Mouse (Mus musculus) c-Kit-negative CD71-positive TER-119-positive erythroid progenitor cells, embryonic 14.5 days (primary cell): ENCODE measurements around the gene Akap2.

Experiments used
- DNase-seq: peaks from one replicate; pipeline ENCODE4 v3.0.0-alpha.2; 2013; ENCODE audit warnings: low read depth, low spot score

Akap2 gene

DNA sequence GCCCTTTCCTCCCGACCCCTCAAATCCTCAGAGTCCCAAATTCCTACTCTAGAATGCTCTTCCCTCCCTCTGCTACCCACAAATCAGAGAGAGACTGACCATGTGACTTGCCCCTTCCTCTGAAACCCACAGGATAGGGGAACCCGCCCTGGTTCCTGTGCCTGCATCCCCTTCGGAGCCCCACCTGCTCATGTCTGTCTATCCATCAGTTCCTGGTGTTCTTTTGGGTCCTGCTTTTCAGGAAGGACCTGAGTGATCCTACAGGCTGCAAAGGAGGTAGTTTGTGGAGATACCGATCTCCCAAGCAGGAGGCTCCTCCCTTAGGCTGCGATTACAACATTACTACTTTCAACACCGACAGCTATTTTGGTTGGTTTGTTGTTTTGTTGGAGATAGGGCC lies 191.4 kb downstream of the Akap2 start:
- DNase-seq, result no peak

DNA sequence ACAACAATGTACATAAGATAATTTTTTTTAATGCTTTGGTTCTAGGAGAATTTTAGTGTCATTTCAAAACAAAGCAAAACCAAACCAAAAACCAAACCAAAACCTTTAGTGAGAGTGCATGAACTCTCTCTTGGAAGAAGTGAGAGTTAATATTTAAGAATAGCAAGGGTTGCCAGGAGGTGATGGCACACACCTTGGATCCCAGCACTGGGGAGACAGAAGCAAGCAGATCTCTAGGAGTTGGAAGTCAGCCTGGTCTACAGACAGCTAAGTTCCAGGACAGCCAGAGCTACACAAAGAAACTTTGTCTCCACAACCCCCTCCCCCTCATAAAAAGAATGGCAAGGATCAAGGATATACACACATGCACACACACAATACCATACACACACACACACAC lies 195.6 kb downstream of the Akap2 start:
- DNase-seq, result no peak

GRCm38 (mm10) chr4:57914193-57915190 lies 197.0 kb downstream of the Akap2 start:
- no peak for DNase-seq

DNA sequence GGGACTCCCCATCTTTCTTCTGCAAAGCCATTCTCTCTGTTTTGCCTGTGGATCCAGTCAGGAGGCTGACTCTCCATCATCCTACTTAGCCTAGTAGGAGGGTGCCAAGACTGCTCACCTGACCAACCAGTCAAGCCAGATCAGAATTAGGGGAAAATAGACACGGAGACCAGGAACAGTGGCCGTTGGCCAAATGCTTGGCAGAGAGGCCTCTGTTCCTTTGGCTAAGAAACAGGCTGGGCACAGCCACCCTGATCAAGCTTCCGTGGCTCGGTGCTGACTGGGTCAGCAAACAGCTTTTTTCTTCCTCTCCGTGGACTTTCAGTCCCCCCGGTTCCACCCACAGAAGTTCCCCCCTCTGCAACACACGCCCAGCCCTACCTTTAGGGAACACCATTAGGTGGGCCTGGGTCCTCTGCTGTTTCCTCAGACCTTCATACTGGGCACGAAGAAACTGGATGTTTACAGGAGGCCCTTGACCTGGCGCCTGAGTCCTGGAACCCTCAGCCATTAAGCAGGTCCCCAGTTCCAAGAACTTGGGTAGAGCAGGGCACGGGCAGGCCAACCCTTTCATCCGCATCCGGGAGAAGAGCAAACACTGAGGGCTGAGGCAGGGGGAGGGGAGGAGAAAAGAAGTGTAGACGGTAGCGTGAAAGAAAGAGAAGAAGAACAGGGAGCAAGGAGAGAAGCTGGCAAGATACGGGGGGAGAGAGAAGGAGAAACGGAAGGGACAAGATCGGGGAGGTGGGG lies 197.9 kb downstream of the Akap2 start:
- DNase-seq, result no peak

GRCm38 (mm10) chr4:57916201-57916661 lies 198.8 kb downstream of the Akap2 start, which contains the start of gene D630039A03Rik:
Gene D630039A03Rik, minus strand, starts transcription at chr4:57916297.
- no peak for DNase-seq

DNA sequence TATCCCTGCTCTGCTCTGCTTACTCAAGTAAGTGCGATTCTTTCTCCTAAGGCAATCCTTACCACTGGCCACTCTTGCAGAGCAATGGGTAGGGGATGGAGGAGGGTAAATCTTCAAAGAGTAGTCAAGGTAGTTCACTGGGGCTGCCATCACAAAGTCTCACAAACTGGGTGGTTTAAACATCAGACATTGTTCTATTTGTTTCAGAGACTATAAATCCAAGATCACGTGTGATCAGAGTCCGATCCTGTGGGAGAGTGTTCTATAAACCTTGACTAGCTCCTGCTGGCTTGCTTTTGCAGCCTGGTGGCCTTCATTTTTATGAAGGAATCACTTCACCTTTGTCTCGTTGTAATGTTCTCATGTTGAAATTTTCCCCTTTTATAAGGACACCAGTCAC lies 199.3 kb downstream of the Akap2 start:
- DNase-seq, result no peak

DNA sequence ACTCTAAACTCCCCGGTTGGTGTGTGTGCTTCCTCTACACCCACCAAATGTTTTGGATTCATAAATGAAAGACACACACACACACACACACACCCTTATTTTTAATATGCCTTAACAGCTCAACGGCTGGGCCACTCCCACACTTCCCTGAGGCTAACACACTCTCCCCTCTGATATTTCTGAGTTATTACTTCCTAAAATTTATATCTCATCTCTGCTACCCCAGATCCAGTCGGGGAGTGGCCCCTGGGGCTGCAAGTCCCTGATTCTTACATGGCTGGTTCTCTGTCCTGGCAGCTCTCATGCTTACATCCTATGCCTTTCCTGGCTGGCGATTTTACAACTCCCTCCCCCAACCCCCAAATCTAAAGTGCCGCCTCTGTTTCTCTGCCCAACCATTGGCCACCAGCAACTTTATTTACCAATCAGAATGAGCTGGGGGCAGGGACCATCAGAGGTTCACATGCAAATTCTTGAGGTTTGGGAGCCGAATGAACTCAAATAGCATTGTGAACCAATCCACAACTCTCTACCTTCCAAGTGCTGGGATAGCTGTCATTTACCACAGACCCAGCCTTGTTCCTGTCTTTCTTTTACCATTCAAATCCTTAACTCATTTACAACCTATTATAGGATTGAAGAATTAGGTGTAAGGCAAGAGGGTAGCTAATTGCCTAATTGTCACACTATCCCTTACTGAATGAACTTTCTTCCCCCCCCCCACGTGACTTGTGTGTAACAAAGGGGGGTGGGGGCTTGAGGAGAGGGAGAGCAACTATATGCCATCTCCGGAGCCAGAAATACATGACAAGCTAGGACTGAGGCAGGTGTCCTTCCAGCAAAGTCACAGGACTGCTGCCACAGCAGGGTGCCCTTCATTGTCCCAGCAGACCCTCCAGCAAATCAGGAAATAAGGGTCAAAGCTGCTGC lies 202.3 kb downstream of the Akap2 start:
- no peak for DNase-seq

DNA sequence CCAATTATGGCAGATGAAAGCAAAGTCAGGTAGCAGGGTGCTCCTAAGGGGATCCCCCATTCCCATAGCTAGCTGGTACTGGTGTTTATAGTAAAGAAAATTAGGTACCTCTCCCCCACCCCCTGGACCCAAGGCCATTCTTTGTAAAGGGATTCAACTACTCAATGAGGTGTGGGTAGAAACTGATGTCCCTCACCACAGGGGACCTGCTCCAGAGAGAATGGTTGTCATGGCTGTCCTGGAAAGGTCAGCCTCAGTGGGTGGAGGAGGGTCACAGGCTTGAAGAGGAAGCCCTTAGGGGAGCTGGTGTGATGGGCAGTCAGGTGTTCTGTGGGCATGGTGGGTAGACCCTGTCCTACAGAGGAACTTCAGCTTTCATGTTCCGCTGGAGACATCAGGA lies 203.1 kb downstream of the Akap2 start:
- no peak for DNase-seq

- no peak for DNase-seq
Observed at GRCm38 (mm10) chr4:57922171-57922570, 204.7 kb downstream of the Akap2 start.

- no peak for DNase-seq
Observed at GRCm38 (mm10) chr4:57924556-57925071, 207.2 kb downstream of the Akap2 start.

- DNase-seq, result peak; percentile 13
Observed at GRCm38 (mm10) chr4:57927464-57928205, 210.2 kb downstream of the Akap2 start.

- DNase-seq, result no peak
Observed at GRCm38 (mm10) chr4:57930559-57931170, 213.2 kb downstream of the Akap2 start.

GRCm38 (mm10) chr4:57934181-57934580 lies 216.7 kb downstream of the Akap2 start:
- DNase-seq, result no peak

DNA sequence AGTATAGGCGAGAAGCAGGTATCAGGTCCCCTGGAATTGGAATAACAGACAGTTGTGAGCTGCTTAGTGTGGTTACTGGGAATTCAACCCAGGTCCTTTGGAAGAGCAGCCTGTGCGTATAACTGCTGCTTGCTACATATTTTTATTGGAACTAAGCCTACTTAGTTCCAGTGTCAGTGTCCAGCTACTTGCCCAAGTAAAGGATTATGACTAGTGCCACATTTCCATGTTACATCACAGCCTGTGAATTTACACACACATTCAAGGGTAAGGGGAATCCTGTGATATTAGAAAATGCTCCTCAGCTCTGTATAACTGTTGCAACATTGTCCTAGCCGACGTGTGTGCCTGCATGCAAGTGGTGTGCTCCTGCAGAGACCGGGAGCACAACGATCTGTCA lies 219.8 kb downstream of the Akap2 start:
- DNase-seq, result no peak

- no peak for DNase-seq
Observed at GRCm38 (mm10) chr4:57940631-57941030, 223.2 kb downstream of the Akap2 start.

GRCm38 (mm10) chr4:57942892-57943291 lies 225.4 kb downstream of the Akap2 start:
- no peak for DNase-seq
